Mouse (Mus musculus) megakaryocyte, embryonic 14.5 days (primary cell): ENCODE results near the gene Apof. TPM values are rescaled to one million over a fixed set of nuclear protein-coding genes. Genes with fewer than 3 reads are reported as not detected.

Experiments
- H3K27me3 ChIP-seq: replicated peaks from 2 replicates; pipeline ENCODE3; 2012; ENCODE audit warnings: inconsistent platforms
- H3K36me3 ChIP-seq: replicated peaks from 2 replicates; pipeline ENCODE3; 2012; ENCODE audit warnings: low read length, inconsistent platforms, mixed read lengths
- H3K4me1 ChIP-seq: 2 replicates; pipeline ENCODE4 v1.6.1; 2012; ENCODE audit warnings: inconsistent platforms
- H3K4me3 ChIP-seq: replicated peaks from 2 replicates; pipeline ENCODE3; 2012; ENCODE audit warnings: moderate library complexity, mild to moderate bottlenecking, inconsistent platforms
- H3K9me3 ChIP-seq: 2 replicates; pipeline ENCODE4 v1.6.1; 2012; ENCODE audit warnings: inconsistent platforms
- FLI1 ChIP-seq: IDR thresholded peaks from 2 replicates; pipeline ENCODE4 v1.6.1; 2012; ENCODE audit warnings: low read length, inconsistent platforms, mixed read lengths
- GATA1 ChIP-seq: IDR thresholded peaks from 3 replicates; pipeline ENCODE4 v1.6.1; 2012; ENCODE audit warnings: mixed read lengths, low read length, inconsistent platforms, borderline replicate concordance
- polyA plus RNA-seq: library from polyadenylated mRNA; stranded (reverse); fragments of >175 nt; gene quantifications from 2 replicates; pipeline ENCODE4 v1.2.3, GENCODE M21; 2012; ENCODE audit warnings: low replicate concordance; ENCODE audit not compliant: insufficient read depth

Gene Apof
- polyA plus RNA-seq, 1 experiment = not detected

DNA sequence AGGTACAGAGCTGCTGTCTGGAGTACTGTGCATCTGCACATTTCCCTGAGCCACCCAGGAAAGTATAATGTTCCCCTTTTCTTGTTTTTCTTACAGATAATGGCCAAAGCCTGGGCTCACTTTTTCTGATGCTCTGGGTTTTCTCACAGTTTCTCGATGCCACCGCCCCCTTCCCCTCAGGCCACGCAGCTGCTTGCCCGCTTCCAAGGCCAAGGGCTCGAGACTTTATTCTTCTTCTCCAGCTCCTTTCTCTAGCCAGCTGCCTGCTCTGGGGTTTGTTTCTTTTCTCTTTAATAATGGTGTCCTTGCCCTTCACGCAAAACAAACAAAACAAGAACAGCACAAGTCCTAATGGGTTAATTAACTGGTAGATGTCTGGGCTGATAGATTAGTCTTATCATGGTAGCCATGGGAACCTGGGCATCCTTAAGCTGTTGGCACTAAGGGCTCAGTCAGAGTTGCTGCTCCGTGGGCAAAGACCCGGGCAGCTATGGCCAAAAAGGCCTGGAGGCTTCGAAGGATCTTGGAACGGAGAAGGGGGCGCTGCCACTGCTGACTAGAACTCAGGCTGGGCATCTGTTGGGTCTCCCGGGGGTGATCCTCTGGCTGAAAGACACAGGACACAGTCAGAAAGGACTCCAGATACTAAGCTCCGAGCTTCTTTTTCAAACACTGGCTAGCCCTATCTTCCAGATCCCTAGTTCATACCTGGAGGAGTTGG, 28.1 kb downstream of the Apof start:
- no peak for TF ChIP-seq FLI1
- Histone ChIP-seq H3K4me3 (no peak overlapping the region), H3K36me3 (peaks cover 22% of the 10 kb centered on the region), H3K4me1 (peaks cover 26% of the 10 kb centered on the region), H3K9me3 (no peaks in the 10 kb centered on the region), H3K27me3 (no peaks in the 10 kb centered on the region)

DNA sequence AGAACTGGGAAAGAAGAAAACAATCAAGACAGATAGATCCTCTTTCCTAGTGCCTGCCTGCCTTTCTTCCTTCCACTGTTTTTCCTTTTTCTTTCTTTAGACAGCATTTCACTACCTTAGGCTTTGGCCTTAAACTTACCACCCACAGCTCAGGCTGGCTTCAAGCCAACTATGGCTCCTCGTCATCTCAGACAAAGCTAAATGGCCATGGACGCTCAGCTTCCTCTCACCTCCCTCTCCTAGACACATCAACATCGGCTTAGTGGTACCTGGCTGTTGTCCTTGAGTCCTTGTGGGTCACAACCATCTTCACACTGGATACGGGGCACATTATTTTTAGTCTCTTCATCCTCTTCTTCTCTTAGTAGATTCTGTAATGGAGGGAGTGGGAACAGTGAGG, 28.8 kb downstream of the Apof start:
- peaks cover 31% of the 10 kb centered on the region for H3K4me1 ChIP-seq
- TF ChIP-seq GATA1 = no peak
- TF ChIP-seq FLI1 = no peak
- H3K27me3 ChIP-seq = no peaks in the 10 kb centered on the region
- peaks cover 15% of the 10 kb centered on the region for H3K36me3 ChIP-seq
- no peak overlapping the region for H3K4me3 ChIP-seq
- H3K9me3 ChIP-seq = no peaks in the 10 kb centered on the region

DNA sequence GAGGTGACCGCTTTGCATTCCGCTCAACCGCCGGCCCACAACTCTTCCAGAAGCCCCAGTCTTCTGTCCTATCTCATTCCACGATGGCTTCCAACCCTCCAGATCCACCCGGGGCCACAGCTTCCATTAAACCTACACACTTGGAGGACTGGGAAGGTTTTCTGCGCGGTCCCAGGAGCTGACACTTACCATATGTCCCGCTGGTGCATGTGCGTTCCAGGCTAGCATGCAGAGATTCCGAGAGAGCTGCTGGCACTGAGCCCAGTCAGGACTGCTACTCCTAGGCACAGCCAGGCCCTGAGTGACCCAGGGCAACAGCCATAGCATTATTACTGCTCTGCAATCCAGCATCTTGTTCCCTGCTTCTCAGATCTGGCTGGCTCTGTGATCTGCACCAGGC, 29.2 kb downstream of the Apof start:
- TF ChIP-seq FLI1 (no peak), GATA1 (no peak)

DNA sequence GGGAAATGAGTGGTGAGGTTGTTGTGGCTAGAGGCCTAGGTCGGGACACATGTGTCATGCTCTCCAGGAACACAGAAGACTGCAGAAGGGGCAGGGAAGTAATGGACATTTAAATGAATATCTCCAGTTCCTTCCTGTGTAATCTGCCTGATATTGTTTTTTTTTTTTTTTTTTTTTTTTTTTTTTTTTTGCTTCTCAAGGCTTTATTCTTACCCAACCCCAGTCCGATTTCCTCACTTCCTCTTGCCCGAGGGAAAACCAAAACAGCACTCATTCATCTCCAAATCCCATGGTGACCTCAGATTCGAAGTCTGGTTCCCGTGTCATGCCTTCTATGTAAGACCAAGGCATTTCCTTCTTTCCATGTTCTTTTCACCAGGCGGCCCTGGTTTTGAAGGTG, 29.8 kb downstream of the Apof start:
- Histone ChIP-seq H3K27me3 (no peaks in the 10 kb centered on the region), H3K36me3 (peaks cover 5% of the 10 kb centered on the region)

More for the DNA sequence above, 29.2 kb downstream of the Apof start:
- H3K4me3 ChIP-seq = no peak overlapping the region
- H3K9me3 ChIP-seq = no peaks in the 10 kb centered on the region
- H3K27me3 ChIP-seq = no peaks in the 10 kb centered on the region
- peaks cover 11% of the 10 kb centered on the region for H3K36me3 ChIP-seq
- peaks cover 31% of the 10 kb centered on the region for H3K4me1 ChIP-seq

DNA sequence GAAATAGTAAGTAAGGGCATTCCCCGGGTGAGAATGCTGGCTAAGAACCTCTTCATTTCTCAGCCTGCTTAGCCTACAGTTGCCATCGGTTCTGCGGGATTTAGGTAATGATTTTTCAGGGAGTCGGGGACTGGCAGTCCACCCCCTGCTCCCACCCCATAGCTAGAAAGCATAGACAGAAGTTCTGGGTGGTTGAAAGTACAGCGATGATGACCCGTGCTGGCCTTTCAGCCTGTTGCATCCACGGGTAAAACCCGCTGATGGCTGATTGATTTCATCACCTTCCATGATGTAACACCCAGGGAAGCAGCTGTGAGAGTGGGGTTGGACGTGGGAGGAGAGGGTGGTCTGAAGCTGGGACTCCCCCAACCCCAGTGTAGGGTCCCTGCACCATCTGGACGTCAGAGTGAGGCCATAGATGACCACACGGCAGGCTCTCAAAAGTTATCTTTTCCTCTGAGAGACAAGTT, 30.3 kb downstream of the Apof start, which contains the start of gene Il23a:
Il23a (minus strand) TSS at position 51 of the 470 bp plus-strand sequence.
- no peak within 1 kb of the TSS for H3K4me3 ChIP-seq
- TF ChIP-seq GATA1 (no peak), FLI1 (no peak)
- H3K36me3 ChIP-seq = no peaks in the 10 kb centered on the region
- H3K4me1 ChIP-seq = peaks cover 30% of the 10 kb centered on the region
- H3K9me3 ChIP-seq = no peaks in the 10 kb centered on the region
- H3K27me3 ChIP-seq = no peaks in the 10 kb centered on the region

More for the DNA sequence above, 29.8 kb downstream of the Apof start:
- no peak for TF ChIP-seq GATA1
- TF ChIP-seq FLI1 = no peak
- Histone ChIP-seq H3K9me3 (no peaks in the 10 kb centered on the region), H3K4me1 (peaks cover 27% of the 10 kb centered on the region), H3K4me3 (no peak overlapping the region)

DNA sequence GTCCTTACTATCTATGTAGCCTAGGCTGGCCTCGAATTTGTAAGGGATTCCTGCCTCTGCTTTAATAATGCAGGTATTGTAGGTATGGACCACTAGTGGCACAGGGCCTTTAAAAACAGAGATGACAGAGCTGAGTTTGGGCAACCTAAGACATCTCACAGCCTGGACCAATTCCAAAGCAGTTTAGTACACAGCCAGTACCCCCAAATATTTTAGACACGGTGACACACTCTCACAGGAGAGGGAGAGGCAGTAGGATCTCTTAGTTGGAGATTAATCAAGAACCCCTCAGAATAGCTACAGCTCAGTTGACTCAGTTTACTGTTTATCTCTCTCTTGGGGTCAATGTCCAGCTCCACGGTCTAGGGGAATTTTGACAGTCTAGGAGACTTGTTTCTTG, 33.9 kb downstream of the Apof start:
- Histone ChIP-seq H3K9me3 (no peaks in the 10 kb centered on the region), H3K36me3 (peaks cover 21% of the 10 kb centered on the region), H3K4me1 (peaks cover 49% of the 10 kb centered on the region), H3K27me3 (no peaks in the 10 kb centered on the region), H3K4me3 (peak overlapping the region; percentile 93)
- TF ChIP-seq FLI1 (no peak), GATA1 (no peak)

DNA sequence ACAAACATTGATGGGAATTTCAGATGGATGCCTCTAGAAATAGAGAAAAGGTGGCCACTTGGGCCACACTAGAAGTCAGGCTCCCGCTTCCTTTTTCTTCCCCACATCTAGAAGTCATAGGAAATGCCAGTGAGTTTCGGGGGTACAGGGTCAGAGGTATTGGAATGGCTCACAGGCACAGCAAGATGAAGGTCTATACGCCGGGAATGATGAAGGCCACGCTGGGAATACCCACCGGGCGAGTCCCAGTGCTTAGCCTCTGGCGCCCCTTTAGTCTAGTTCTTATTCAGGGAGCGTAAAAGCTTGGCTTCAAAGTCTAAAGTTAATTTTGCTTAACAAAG, 34.3 kb downstream of the Apof start:
- no peaks in the 10 kb centered on the region for H3K27me3 ChIP-seq
- peaks cover 47% of the 10 kb centered on the region for H3K4me1 ChIP-seq
- peak overlapping the region; percentile 93 for H3K4me3 ChIP-seq
- TF ChIP-seq FLI1 (no peak), GATA1 (no peak)
- H3K9me3 ChIP-seq = no peaks in the 10 kb centered on the region
- H3K36me3 ChIP-seq = peaks cover 21% of the 10 kb centered on the region

DNA sequence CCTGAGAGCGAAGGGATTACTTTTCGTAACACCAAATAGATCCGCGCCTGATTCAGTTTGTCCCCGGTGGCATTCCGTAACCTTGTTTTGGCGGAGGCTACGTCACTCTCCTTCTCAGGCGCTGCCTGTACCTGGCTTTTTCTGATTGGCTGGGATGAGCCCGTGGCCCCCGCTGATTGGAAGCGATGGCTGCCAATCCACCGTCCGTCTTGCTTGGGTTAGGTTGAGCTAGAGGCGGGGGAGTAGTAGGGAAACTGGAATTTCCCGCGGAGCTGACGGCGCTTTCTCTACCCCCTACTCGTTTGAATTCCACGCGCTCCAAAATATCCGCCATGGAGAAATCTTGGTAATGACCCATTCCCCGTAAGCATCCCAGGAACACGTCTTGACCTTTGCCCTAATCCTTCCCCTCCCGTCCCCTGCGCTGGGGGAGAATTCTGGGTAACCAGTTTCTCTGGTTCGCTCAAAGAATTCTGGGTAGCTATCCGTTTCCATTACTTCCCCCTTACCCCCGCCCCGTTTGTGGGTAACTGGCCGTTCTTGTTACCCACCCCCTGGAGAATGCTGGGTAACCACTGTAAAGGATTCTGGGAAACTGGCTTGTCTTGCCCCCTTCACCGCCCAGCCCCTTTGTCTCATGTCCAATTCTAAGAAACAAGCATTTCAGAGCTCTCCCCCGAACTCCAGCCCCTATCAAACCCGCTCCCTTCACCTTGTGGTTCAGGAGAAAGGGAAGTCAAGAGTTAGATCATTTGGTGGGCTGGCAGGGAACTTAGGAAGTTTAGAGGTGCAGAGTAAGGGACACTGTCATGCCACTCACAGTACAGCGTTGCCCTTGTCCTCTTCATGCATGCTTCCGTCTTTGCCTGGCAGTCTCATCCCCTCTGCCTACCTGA, 34.9 kb downstream of the Apof start, which contains the start of gene Pan2:
Pan2 (plus strand) TSS at position 210 of the 896 bp plus-strand sequence.
- no peaks in the 10 kb centered on the region for H3K9me3 ChIP-seq
- peaks cover 43% of the 10 kb centered on the region for H3K4me1 ChIP-seq
- H3K4me3 ChIP-seq = peak within 1 kb of the TSS; percentile 93
- H3K27me3 ChIP-seq = no peaks in the 10 kb centered on the region
- TF ChIP-seq GATA1 (no peak), FLI1 (no peak)
- H3K36me3 ChIP-seq = peaks cover 27% of the 10 kb centered on the region

DNA sequence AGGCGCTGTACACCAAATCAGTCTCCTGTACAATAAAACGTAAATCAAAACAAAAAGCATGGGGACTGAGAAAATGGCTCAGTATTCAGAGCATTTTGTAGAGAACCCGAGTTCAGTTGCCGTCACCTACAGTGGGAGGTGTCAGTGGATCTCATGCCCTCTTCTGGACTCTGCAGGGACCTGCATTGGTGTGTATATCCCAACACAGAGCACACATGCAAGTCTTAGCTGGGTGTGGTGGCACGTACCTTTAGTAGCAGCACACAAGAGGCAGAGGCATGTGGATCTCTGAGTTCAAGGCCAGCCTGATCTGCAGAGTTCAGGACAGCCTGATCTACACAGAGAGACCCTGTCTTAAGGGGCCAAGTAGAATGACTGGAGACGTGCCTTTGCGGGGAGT, 41.2 kb downstream of the Apof start:
- TF ChIP-seq FLI1 (no peak), GATA1 (no peak)
- no peaks in the 10 kb centered on the region for H3K9me3 ChIP-seq
- H3K4me1 ChIP-seq = peaks cover 26% of the 10 kb centered on the region
- H3K36me3 ChIP-seq = peaks cover 89% of the 10 kb centered on the region
- H3K27me3 ChIP-seq = no peaks in the 10 kb centered on the region
- no peak overlapping the region for H3K4me3 ChIP-seq

DNA sequence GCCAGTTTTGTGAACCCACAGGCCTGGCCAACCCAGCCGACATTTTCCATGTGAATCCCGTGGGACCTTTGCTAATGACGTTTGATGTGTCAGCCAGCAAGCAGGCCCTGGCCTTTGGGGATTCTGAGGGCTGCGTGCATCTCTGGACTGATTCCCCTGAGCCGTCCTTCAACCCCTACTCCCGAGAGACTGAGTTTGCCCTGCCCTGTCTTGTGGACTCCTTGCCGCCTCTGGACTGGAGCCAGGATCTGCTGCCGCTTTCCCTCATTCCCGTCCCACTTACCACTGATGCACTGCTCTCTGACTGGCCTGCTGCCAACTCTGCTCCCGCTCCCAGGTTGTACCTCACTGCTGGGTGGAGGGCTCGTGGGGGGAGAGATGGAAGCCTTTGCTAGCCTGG, 41.7 kb downstream of the Apof start:
- H3K4me1 ChIP-seq = peaks cover 22% of the 10 kb centered on the region
- TF ChIP-seq FLI1 = no peak
- no peak for TF ChIP-seq GATA1
- H3K4me3 ChIP-seq = no peak overlapping the region
- H3K27me3 ChIP-seq = no peaks in the 10 kb centered on the region
- H3K9me3 ChIP-seq = no peaks in the 10 kb centered on the region
- H3K36me3 ChIP-seq = peaks cover 92% of the 10 kb centered on the region
